Mouse (Mus musculus) forebrain, embryonic 11.5 days (tissue): ENCODE data around the gene U90926. TPM values are rescaled to one million over a fixed set of nuclear protein-coding genes. Genes with fewer than 3 reads are reported as not detected.
"Not testable (repeated sequence)": the region's sequence is repeated elsewhere in the genome, so short reads cannot be mapped to it uniquely, and the experiment has no call there.

Source experiments
- ATAC-seq: fragments of 200-750 bp; cut with Nextera tagmentation; replicated peaks from 2 replicates; pipeline ENCODE4 v1.8.0; 2017; ENCODE audit warnings: moderate TSS enrichment; ENCODE audit not compliant: low FRiP score
- DNase-seq: peaks from one replicate; pipeline ENCODE4 v3.0.0-alpha.2; 2017; ENCODE audit warnings: low spot score
- H3K27ac ChIP-seq: fragments of 300-500 bp; sonication (generic); 2 replicates; pipeline ENCODE4 v1.5.1; 2014; ENCODE audit warnings: low read depth, low read length
- H3K27me3 ChIP-seq: fragments of 300-500 bp; sonication (generic); 2 replicates; pipeline ENCODE4 v1.6.1; 2014; ENCODE audit warnings: mild to moderate bottlenecking, low read length, mixed read lengths; ENCODE audit not compliant: control insufficient read depth, insufficient read depth
- H3K36me3 ChIP-seq: fragments of 300-500 bp; sonication (generic); 2 replicates; pipeline ENCODE4 v1.6.1; 2014; ENCODE audit warnings: mild to moderate bottlenecking, low read length, moderate library complexity, mixed read lengths; ENCODE audit not compliant: control insufficient read depth, insufficient read depth
- H3K4me1 ChIP-seq: fragments of 300-500 bp; sonication (generic); replicated peaks from 2 replicates; pipeline ENCODE4 v1.6.1; 2014; ENCODE audit warnings: low read length, mixed read lengths; ENCODE audit not compliant: control insufficient read depth, insufficient read depth
- H3K4me2 ChIP-seq: fragments of 300-500 bp; sonication (generic); 2 replicates; pipeline ENCODE4 v1.6.1; 2014; ENCODE audit warnings: low read depth, mild to moderate bottlenecking, low read length, moderate library complexity, mixed read lengths; ENCODE audit not compliant: severe bottlenecking
- H3K4me3 ChIP-seq: fragments of 300-500 bp; sonication (generic); 2 replicates; pipeline ENCODE4 v1.5.1; 2014; ENCODE audit warnings: low read depth, low read length
- H3K9ac ChIP-seq: fragments of 300-500 bp; sonication (generic); 2 replicates; pipeline ENCODE4 v1.6.1; 2014; ENCODE audit warnings: low read length
- H3K9me3 ChIP-seq: fragments of 300-500 bp; sonication (generic); 2 replicates; pipeline ENCODE4 v1.6.1; 2016; ENCODE audit warnings: low read length, mixed read lengths; ENCODE audit not compliant: control insufficient read depth
- WGBS: fragments of 180-500 bp; shearing (Covaris S2); extraction: QIAGEN DNeasy Blood & Tissue Kit; methylation state at CpG from one replicate; pipeline ENCODE4 v1.1.7; 2014; 5-methylcytosine and 5-hydroxymethylcytosine counted together
- polyA plus RNA-seq: library from polyadenylated mRNA; unstranded; fragments of >200 nt; fragmentation: Nextera tagmentation; extraction: Ambion mirVana; gene quantifications from 2 replicates; pipeline ENCODE4 v1.2.1, GENCODE M21; 2014

U90926 gene
- polyA plus RNA-seq, 1 experiment from 2014 or later: not detected

DNA sequence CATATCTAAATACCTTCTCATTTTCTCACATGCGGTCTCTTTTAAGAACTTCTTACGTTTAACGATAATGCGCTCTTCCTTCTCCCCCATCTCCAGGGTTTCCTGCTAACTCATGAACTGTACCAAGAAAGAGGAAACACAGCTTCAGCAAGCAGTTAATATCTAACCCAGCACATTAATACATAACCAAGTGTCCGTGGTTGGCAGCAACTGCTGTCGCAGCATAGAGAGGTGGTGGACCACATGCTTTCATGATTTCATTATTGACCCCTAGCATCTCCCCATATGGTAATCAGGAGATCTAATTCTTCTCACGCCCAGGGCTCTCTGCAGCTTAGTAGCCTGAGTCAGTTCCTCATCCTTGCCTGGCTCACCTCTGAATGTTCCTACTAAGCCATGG is 10.0 kb downstream of the U90926 start:
- 92% methylated on average over 7 of the region's 7 CpGs for WGBS
- H3K9ac ChIP-seq: no peak overlapping the region
- peaks cover 5% of the 10 kb centered on the region; the same call in 1 of the 2 replicates for H3K36me3 ChIP-seq
- no peak overlapping the region for H3K27ac ChIP-seq
- no peaks in the 10 kb centered on the region for H3K4me1 ChIP-seq
- no peaks in the 10 kb centered on the region for H3K27me3 ChIP-seq
- no peak for DNase-seq
- no peak overlapping the region for H3K4me3 ChIP-seq
- no peaks in the 10 kb centered on the region for H3K9me3 ChIP-seq
- no peak overlapping the region for H3K4me2 ChIP-seq
- no peak for ATAC-seq

DNA sequence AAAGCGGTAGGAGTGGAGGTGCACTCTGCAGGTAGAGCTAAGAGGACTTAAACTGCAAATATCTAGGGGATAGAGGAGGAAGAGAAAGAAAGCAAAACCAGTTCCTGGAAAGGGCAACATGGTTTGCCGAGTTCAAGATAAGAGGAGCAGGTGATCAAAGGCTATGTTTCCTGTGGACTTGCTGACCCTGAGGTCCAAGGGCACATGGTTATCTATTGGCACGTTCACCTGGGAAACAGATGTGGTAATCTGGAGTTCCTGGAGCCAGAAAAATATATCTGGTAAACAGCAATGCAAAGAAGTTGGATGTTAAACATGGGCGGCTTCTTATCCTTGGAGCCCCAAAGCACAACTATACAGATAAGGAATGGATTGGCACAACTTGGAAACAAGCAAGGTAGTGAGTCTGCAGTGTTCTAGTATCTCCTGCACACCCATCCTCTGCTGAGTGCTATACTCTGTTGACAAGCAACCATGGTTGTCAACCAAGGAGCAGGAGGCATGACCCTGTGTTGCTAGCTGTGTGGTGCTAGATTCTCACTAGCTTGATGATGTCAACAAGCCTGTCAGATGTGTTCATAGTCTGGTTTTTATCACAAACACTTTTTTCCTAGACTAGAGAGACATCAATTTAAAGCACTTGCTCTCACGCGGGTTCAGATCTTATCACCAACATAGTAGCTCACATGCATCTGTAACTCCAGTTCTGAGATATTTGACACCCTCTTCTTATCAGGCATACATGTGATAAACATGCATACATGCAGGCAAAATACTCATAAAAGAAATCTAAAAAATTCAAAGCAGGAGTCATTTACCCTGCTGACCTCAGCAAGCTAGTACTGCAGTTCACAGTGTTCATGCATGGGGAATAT is 10.8 kb downstream of the U90926 start:
- H3K4me3 ChIP-seq: no peak overlapping the region
- DNase-seq (no peak), ATAC-seq (no peak)
- H3K4me1 ChIP-seq: no peaks in the 10 kb centered on the region
- no peak overlapping the region for H3K27ac ChIP-seq
- H3K9ac ChIP-seq: no peak overlapping the region
- no peaks in the 10 kb centered on the region for H3K27me3 ChIP-seq
- no peak overlapping the region for H3K4me2 ChIP-seq
- 92% methylated on average over 6 of the region's 6 CpGs for WGBS
- H3K36me3 ChIP-seq: peaks cover 5% of the 10 kb centered on the region; the same call in 1 of the 2 replicates
- no peaks in the 10 kb centered on the region for H3K9me3 ChIP-seq

DNA sequence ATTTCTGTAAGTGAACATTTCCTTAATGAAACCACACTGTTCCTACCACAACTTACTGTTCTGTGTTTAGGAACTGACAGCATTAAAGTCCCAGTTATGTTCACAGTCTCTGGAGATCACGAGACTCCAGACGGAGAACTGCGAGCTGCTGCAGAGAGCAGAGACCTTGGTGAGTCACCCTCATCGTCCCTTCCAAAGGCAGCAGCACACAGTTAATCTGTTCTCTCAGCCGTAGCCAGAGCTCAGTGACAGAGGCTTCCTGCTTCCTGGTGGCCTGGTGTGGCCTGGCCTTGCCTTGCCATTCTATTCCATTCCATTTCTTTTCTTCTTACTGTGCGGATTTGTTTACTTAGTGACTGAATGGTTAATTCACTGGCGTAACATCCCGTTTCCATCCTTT is 16.9 kb downstream of the U90926 start:
- H3K4me2 ChIP-seq: no peak overlapping the region
- no peaks in the 10 kb centered on the region for H3K9me3 ChIP-seq
- 92% methylated on average over 8 of the region's 8 CpGs for WGBS
- H3K9ac ChIP-seq: no peak overlapping the region
- DNase-seq (no peak), ATAC-seq (no peak)
- H3K36me3 ChIP-seq: peaks cover 5% of the 10 kb centered on the region; the same call in 1 of the 2 replicates
- no peak overlapping the region for H3K4me3 ChIP-seq
- H3K27me3 ChIP-seq: no peaks in the 10 kb centered on the region
- no peaks in the 10 kb centered on the region for H3K4me1 ChIP-seq
- H3K27ac ChIP-seq: no peak overlapping the region

DNA sequence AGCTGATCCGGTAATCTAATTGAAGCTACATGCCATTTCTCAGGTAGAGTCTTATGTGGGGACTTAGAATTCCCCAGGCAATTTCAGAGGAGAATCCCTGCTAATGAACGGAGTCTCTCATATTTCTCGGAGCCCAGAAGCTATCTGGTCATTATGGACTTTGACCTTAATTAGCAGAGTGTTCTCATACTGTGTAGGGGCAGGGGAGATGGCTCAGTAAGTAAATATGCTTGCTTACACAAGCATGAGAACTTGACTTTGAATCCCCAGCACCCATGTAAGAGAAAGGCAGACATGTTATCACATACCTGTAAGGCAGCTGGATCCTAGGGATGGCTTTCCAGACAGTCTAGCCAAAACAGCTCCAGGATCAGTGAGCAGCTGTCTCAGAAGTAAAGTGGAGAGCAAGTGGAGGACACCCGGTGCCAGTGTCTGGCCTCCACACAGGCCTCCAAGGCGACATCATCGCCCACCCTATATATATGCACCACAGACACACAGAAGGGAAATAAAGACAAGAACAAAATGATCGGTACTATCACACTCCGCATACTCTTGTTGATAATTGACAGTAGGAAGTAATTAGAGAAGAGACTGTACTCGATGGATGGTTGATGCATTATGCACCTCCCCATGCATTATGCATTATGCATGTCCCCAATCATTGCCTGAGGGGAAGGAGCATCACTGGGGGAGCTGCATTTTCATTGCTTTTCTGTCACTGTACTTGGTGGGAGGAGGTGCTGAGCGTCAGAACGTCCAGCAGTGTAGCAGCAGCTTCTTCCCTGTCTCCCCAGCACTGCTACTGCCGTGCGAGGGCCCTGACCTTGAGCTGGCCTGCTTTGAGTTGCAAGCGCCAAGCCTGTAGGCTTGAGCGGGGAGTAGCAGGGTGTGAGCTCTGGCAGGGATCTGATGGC is 18.1 kb downstream of the U90926 start:
- ATAC-seq (no peak), DNase-seq (no peak)
- no peak overlapping the region for H3K27ac ChIP-seq

DNA sequence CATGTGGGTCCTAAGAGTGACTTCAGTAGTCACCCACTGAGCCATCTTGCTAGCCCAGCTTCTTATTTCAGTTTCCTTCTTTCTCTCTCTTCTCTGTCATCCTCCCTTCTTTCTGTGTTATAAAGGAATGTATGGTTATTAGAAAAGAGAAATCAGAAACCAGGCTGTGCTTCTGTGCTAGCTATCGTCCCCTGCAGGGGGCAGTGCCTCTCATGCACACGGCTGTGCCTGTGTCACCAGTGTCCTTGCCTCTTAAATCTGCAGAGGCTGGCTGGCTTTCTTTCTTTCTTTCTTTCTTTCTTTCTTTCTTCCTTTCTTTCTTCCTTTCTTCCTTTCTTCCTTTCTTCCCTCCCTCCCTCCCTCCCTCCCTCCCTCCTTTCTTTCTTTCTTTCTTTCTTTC is 19.5 kb downstream of the U90926 start:
- ATAC-seq, H3K4me1 ChIP-seq, H3K4me3 ChIP-seq, H3K4me2 ChIP-seq, H3K9ac ChIP-seq, H3K27ac ChIP-seq, DNase-seq, H3K36me3 ChIP-seq, H3K27me3 ChIP-seq, H3K9me3 ChIP-seq: not testable (repeated sequence)
- 60% methylated on average over 2 of the region's 2 CpGs for WGBS

More for the DNA sequence above, 18.1 kb downstream of the U90926 start:
- WGBS: 84% methylated on average over 15 of the region's 15 CpGs
- Histone ChIP-seq H3K4me1 (no peaks in the 10 kb centered on the region), H3K9me3 (no peaks in the 10 kb centered on the region), H3K27me3 (no peaks in the 10 kb centered on the region), H3K36me3 (peaks cover 5% of the 10 kb centered on the region), H3K4me3 (no peak overlapping the region), H3K9ac (no peak overlapping the region), H3K4me2 (no peak overlapping the region)

DNA sequence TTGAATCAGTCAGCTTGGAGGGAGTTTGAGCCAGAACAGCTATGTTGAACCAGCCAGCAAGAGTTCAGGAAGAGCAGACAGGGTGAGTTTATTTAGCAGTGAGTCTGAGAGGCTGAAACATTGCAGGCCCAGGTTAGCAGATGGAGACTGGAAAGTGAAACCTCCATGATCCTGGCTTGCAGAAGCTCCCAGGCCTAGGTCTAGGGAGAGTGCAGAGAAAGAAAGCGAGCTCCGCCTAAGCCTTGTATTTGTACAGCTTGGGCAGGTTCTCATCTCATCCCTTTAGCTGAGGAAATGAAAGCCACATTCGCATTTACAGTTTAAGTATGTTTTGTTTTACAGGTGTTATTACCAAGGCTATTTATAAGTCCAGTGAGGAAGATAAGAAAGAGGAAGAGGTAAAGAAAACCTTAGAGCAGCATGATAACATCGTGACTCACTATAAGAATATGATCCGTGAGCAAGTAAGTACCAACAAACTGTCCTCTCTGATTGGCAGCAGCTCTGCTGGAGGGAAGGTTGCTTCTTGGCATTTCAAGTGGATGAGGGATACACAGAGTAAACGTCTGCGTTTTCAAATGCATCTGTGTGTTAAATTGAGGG is 26.2 kb downstream of the U90926 start:
- no peaks in the 10 kb centered on the region for H3K4me1 ChIP-seq
- 94% methylated on average over 7 of the region's 7 CpGs for whole genome bisulfite sequencing
- ATAC-seq: no peak
- H3K9me3 ChIP-seq: no peaks in the 10 kb centered on the region
- H3K27me3 ChIP-seq: no peaks in the 10 kb centered on the region
- no peak for DNase-seq
- H3K27ac ChIP-seq: no peak overlapping the region
- no peak overlapping the region for H3K9ac ChIP-seq
- H3K4me3 ChIP-seq: no peak overlapping the region
- peaks cover 3% of the 10 kb centered on the region for H3K36me3 ChIP-seq
- no peak overlapping the region for H3K4me2 ChIP-seq

DNA sequence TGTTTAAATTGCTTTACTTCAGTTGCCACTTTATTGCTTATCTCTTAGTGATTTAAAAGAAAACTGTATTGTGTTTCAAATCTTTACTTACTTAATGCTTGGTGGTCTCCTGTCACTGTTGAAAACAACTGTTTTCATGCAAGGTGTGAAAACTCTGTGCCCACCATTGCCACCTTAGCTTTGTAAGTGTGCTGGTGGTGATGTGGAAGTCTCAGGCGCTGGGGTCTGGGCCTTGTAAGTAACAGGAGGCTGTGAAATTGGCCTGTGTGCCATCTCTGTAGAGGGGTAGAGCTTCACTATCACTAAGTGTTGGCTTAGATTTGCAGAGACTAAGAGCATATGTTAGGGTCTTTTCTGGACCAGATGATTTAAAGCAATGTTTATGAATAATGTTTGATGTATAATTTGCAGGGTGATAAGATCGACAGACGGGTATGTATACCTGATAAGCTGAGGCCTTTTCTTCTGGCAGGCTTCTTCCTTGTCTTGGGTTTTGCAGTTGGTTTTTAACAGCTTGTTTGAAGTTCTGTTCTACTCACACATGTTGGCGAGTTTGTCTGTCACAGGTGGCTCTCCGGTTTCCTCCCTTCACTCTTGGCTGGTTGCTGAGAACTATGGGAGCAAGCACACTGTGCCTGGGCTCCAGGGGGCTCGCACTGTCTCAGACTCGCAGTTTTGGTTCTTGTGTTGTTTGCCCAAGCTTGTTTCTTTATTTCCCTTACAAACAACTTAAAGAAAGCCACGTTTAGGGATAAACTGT is 32.0 kb downstream of the U90926 start:
- ATAC-seq (no peak), DNase-seq (no peak)
- Histone ChIP-seq H3K36me3 (no peaks in the 10 kb centered on the region), H3K9me3 (no peaks in the 10 kb centered on the region), H3K27ac (no peak overlapping the region), H3K27me3 (no peaks in the 10 kb centered on the region), H3K4me2 (no peak overlapping the region), H3K4me1 (no peaks in the 10 kb centered on the region), H3K9ac (no peak overlapping the region), H3K4me3 (no peak overlapping the region)
- 90% methylated on average over 8 of the region's 8 CpGs for WGBS

DNA sequence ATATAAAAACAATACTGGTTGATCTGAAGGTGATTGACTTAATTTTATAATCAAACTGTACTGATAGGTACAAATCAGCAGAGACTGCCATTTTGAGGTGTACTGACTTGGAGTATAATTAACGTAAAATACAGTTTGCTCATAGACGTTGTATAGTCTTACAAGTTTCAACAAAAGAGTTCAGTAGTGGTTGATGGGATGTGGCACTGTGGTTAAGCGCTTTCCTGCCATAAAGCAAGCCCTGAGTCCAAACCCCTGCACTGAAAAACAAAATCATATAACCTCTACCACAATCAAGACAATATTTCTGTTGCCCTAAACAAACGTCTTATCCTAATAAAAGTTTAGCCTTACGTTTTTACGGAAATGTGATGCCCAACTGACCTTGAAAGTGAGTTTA is 49.2 kb downstream of the U90926 start:
- Histone ChIP-seq H3K27ac (no peak overlapping the region), H3K4me1 (no peaks in the 10 kb centered on the region), H3K4me3 (no peak overlapping the region), H3K27me3 (no peaks in the 10 kb centered on the region), H3K36me3 (no peaks in the 10 kb centered on the region; the same call in 1 of the 2 replicates), H3K9me3 (no peaks in the 10 kb centered on the region), H3K9ac (no peak overlapping the region), H3K4me2 (no peak overlapping the region)
- ATAC-seq (no peak), DNase-seq (no peak)
- WGBS: 94% methylated on average over 6 of the region's 6 CpGs
